Mouse (Mus musculus) embryonic facial prominence, embryonic 13.5 days (tissue): Measurements from ENCODE around the gene Rab4b. TPM values are rescaled to one million over a fixed set of nuclear protein-coding genes. Genes with fewer than 3 reads are reported as not detected.

Source experiments
- ATAC-seq: fragments of 200-750 bp; cut with Nextera tagmentation; 2 replicates; pipeline ENCODE4 v1.8.0; 2017; ENCODE audit warnings: low read depth; ENCODE audit not compliant: insufficient number of reproducible peaks, insufficient read depth, low FRiP score, low TSS enrichment
- H3K27ac ChIP-seq: fragments of 300-500 bp; sonication (generic); 2 replicates; pipeline ENCODE4 v1.5.1; 2015; ENCODE audit warnings: moderate library complexity, mild to moderate bottlenecking, inconsistent platforms
- H3K27me3 ChIP-seq: fragments of 300-500 bp; sonication (generic); 2 replicates; pipeline ENCODE4 v1.6.1; 2015; ENCODE audit warnings: mild to moderate bottlenecking, inconsistent platforms
- H3K36me3 ChIP-seq: fragments of 300-500 bp; sonication (generic); 2 replicates; pipeline ENCODE4 v1.6.1; 2015; ENCODE audit warnings: mild to moderate bottlenecking, inconsistent platforms
- H3K4me1 ChIP-seq: fragments of 300-500 bp; sonication (generic); 2 replicates; pipeline ENCODE4 v1.6.1; 2015; ENCODE audit warnings: inconsistent platforms
- H3K4me2 ChIP-seq: fragments of 300-500 bp; sonication (generic); 2 replicates; pipeline ENCODE4 v1.6.1; 2015; ENCODE audit warnings: moderate library complexity, mild to moderate bottlenecking, inconsistent platforms
- H3K4me3 ChIP-seq: fragments of 300-500 bp; sonication (generic); 2 replicates; pipeline ENCODE4 v1.5.1; 2015; ENCODE audit warnings: mild to moderate bottlenecking, inconsistent platforms
- H3K9ac ChIP-seq: fragments of 300-500 bp; sonication (generic); 2 replicates; pipeline ENCODE4 v1.6.1; 2015; ENCODE audit warnings: mild to moderate bottlenecking, inconsistent platforms
- H3K9me3 ChIP-seq: fragments of 300-500 bp; sonication (generic); 2 replicates; pipeline ENCODE4 v1.6.1; 2016; ENCODE audit warnings: inconsistent platforms
- WGBS: fragments of 180-500 bp; shearing (Covaris S2); methylation state at CpG from one replicate; pipeline ENCODE4 v1.1.7; 2015; ENCODE audit warnings: mixed read lengths; 5-methylcytosine and 5-hydroxymethylcytosine counted together
- polyA plus RNA-seq: library from polyadenylated mRNA; unstranded; fragments of >200 nt; fragmentation: Nextera tagmentation; extraction: Ambion mirVana; gene quantifications from 2 replicates; pipeline ENCODE4 v1.2.1, GENCODE M21; 2015

The Rab4b gene
- polyA plus RNA-seq, 1 experiment from 2014 or later: 74.2 TPM

DNA sequence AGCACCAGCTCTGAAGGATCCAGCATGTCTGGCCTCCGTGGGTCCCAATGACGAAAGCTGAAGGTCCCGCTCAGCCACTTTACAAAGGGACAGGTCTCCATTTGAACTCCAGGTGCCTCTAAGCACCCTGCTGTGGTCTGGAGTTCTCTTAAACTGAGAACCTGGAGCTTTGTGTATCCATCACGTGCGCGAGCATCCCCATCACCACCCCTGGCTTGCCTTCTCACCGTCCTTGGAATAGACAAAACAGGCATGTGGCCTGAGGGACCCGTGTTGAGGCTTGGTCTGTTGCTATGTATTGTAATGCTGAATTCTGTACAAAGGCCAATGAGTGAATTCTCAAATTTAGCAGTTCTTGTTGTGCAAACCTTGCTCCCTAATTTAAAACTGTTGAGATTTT is 20.1 kb upstream of the Rab4b start:
- no peak overlapping the region for H3K9ac ChIP-seq
- H3K4me1 ChIP-seq: peaks cover 11% of the 10 kb centered on the region
- no peak for ATAC-seq
- no peaks in the 10 kb centered on the region for H3K9me3 ChIP-seq
- no peaks in the 10 kb centered on the region for H3K27me3 ChIP-seq
- H3K4me2 ChIP-seq: no peak overlapping the region
- H3K27ac ChIP-seq: no peak overlapping the region
- H3K36me3 ChIP-seq: peaks cover 47% of the 10 kb centered on the region
- WGBS: 93% methylated on average over 8 of the region's 8 CpGs
- no peak overlapping the region for H3K4me3 ChIP-seq

DNA sequence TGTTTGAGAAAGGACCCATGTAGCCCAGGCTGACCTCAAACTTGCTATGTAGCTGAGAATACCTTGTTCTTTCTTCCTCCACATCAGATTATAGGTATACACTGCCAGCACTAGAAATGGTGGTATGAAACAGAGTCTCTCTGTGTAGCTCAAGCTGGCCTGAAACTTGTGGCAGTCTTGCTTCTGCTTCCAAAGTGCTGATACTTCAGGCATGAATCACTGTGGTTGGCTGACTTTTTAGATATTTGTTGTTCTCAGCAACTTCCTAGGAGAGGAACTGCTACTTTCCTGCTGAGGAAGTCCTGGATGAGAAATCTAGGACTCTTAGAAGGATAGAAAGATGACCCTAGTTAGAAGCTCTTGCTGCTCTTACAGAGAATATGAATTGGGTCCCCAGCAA is 19.7 kb upstream of the Rab4b start:
- Histone ChIP-seq H3K4me3 (no peak overlapping the region), H3K9me3 (no peaks in the 10 kb centered on the region), H3K36me3 (peaks cover 47% of the 10 kb centered on the region), H3K27me3 (no peaks in the 10 kb centered on the region), H3K4me2 (no peak overlapping the region), H3K9ac (no peak overlapping the region), H3K27ac (no peak overlapping the region), H3K4me1 (peaks cover 15% of the 10 kb centered on the region)
- ATAC-seq: no peak

GRCm38 (mm10) chr7:27197634-27198033 is 18.9 kb upstream of the Rab4b start:
- no peak overlapping the region for H3K4me2 ChIP-seq
- no peaks in the 10 kb centered on the region for H3K27me3 ChIP-seq
- 90% methylated on average over 8 of the region's 8 CpGs for WGBS
- H3K4me1 ChIP-seq: peaks cover 17% of the 10 kb centered on the region
- no peak overlapping the region for H3K27ac ChIP-seq
- no peaks in the 10 kb centered on the region for H3K9me3 ChIP-seq
- peaks cover 47% of the 10 kb centered on the region for H3K36me3 ChIP-seq
- ATAC-seq: no peak
- H3K9ac ChIP-seq: no peak overlapping the region
- no peak overlapping the region for H3K4me3 ChIP-seq

- no peak overlapping the region for H3K4me3 ChIP-seq
- peaks cover 17% of the 10 kb centered on the region for H3K4me1 ChIP-seq
- ATAC-seq: no peak
- H3K27me3 ChIP-seq: no peaks in the 10 kb centered on the region
- WGBS: 86% methylated on average over 2 of the region's 3 CpGs
- H3K9me3 ChIP-seq: no peaks in the 10 kb centered on the region
- no peak overlapping the region for H3K9ac ChIP-seq
- H3K4me2 ChIP-seq: peak overlapping the region; percentile 95; the same call in 1 of the 2 replicates
- H3K27ac ChIP-seq: no peak overlapping the region
- peaks cover 48% of the 10 kb centered on the region for H3K36me3 ChIP-seq
Observed at GRCm38 (mm10) chr7:27197136-27197535, 18.4 kb upstream of the Rab4b start.

- H3K4me3 ChIP-seq: peak within 1 kb of the TSS; percentile 83
- H3K4me1 ChIP-seq: peaks cover 17% of the 10 kb centered on the region
- H3K4me2 ChIP-seq: peak within 1 kb of the TSS; percentile 95
- H3K36me3 ChIP-seq: peaks cover 51% of the 10 kb centered on the region
- H3K27ac ChIP-seq: peak within 1 kb of the TSS; percentile 99
- WGBS: 1% methylated on average over 64 of the region's 64 CpGs
- H3K9ac ChIP-seq: peak within 1 kb of the TSS; percentile 95
- peak; percentile 98 for ATAC-seq
- no peaks in the 10 kb centered on the region for H3K9me3 ChIP-seq
- H3K27me3 ChIP-seq: no peaks in the 10 kb centered on the region
Observed at GRCm38 (mm10) chr7:27195681-27196611, 17.2 kb upstream of the Rab4b start, which contains the start of the genes BC024978 and Snrpa. TSS of gene BC024978 (plus strand) at chr7:27195781. TSS of gene Snrpa (minus strand) at chr7:27196271.

GRCm38 (mm10) chr7:27193731-27194130 is 15.0 kb upstream of the Rab4b start:
- WGBS: 83% methylated on average over 4 of the region's 4 CpGs
- no peaks in the 10 kb centered on the region for H3K27me3 ChIP-seq
- ATAC-seq: no peak
- H3K9me3 ChIP-seq: no peaks in the 10 kb centered on the region
- no peak overlapping the region for H3K4me3 ChIP-seq
- peaks cover 17% of the 10 kb centered on the region for H3K4me1 ChIP-seq
- no peak overlapping the region for H3K27ac ChIP-seq
- H3K36me3 ChIP-seq: peaks cover 68% of the 10 kb centered on the region
- peak overlapping the region; percentile 2; the same call in 1 of the 2 replicates for H3K9ac ChIP-seq
- peak overlapping the region; percentile 95; the same call in 1 of the 2 replicates for H3K4me2 ChIP-seq

- peaks cover 17% of the 10 kb centered on the region for H3K4me1 ChIP-seq
- ATAC-seq: no peak
- WGBS: 89% methylated on average over 5 of the region's 5 CpGs
- no peaks in the 10 kb centered on the region for H3K9me3 ChIP-seq
- H3K27me3 ChIP-seq: no peaks in the 10 kb centered on the region
- H3K4me3 ChIP-seq: no peak overlapping the region
- H3K4me2 ChIP-seq: no peak overlapping the region
- H3K9ac ChIP-seq: no peak overlapping the region
- no peak overlapping the region for H3K27ac ChIP-seq
- H3K36me3 ChIP-seq: peaks cover 69% of the 10 kb centered on the region
Observed at GRCm38 (mm10) chr7:27192434-27192833, 13.7 kb upstream of the Rab4b start.

DNA sequence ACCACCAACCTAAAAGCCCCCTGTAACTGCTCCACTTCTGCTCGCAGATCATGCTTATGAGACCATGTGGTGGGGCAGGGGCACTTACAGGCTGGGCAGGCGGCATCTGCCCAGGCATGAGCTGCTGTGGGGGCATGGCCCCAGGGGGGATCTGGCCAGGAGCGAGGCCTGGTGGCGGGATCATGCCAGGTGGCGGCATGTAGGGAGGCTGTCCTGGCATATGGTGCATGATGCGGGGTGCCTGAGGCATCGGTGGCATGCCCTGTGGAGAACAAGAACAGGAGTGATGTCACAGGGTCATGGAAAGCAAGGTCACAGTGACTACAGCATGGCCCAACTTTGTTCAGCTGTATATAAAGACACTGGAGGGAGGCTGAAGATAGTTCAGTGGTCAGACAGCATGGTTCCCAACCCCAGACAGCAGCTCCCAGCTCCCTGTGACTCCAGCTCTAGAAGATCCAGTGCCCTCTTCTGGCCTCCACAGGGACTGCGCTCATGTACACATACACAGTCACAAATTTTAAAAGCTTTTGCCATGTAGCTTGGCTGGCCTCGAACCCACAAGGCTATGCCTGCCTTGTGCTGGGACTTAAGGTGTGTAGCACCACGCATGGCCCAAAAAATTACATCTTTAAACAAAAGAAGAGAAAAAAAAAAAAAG is 10.7 kb upstream of the Rab4b start:
- no peak for ATAC-seq
- no peak overlapping the region for H3K4me3 ChIP-seq
- no peaks in the 10 kb centered on the region for H3K27me3 ChIP-seq
- no peak overlapping the region for H3K4me2 ChIP-seq
- WGBS: 95% methylated on average over 10 of the region's 10 CpGs
- no peak overlapping the region for H3K27ac ChIP-seq
- H3K9ac ChIP-seq: no peak overlapping the region
- H3K36me3 ChIP-seq: peaks cover 97% of the 10 kb centered on the region
- no peaks in the 10 kb centered on the region for H3K9me3 ChIP-seq
- H3K4me1 ChIP-seq: peaks cover 10% of the 10 kb centered on the region

- Histone ChIP-seq H3K4me3 (no peak overlapping the region), H3K36me3 (peaks cover 78% of the 10 kb centered on the region), H3K27ac (no peak overlapping the region), H3K27me3 (no peaks in the 10 kb centered on the region), H3K9ac (no peak overlapping the region), H3K9me3 (no peaks in the 10 kb centered on the region), H3K4me1 (no peaks in the 10 kb centered on the region), H3K4me2 (no peak overlapping the region)
- no peak for ATAC-seq
- WGBS: 94% methylated on average over 5 of the region's 5 CpGs
Observed at GRCm38 (mm10) chr7:27185986-27186385, 7.3 kb upstream of the Rab4b start.

- Histone ChIP-seq H3K4me1 (no peaks in the 10 kb centered on the region; the same call in 1 of the 2 replicates), H3K36me3 (peaks cover 68% of the 10 kb centered on the region), H3K4me3 (no peak overlapping the region), H3K27ac (no peak overlapping the region), H3K9ac (no peak overlapping the region), H3K27me3 (no peaks in the 10 kb centered on the region), H3K9me3 (no peaks in the 10 kb centered on the region), H3K4me2 (no peak overlapping the region)
- WGBS: 70% methylated on average over 3 of the region's 3 CpGs
- ATAC-seq: no peak
Observed at GRCm38 (mm10) chr7:27184964-27185363, 6.3 kb upstream of the Rab4b start.

GRCm38 (mm10) chr7:27182498-27182897 is 3.8 kb upstream of the Rab4b start:
- H3K4me2 ChIP-seq: no peak overlapping the region
- no peak for ATAC-seq
- no peak overlapping the region for H3K9ac ChIP-seq
- H3K4me3 ChIP-seq: no peak overlapping the region
- H3K4me1 ChIP-seq: peaks cover 7% of the 10 kb centered on the region; the same call in 1 of the 2 replicates
- WGBS: 75% methylated on average over 1 of the region's 1 CpGs
- no peaks in the 10 kb centered on the region for H3K9me3 ChIP-seq
- no peaks in the 10 kb centered on the region for H3K27me3 ChIP-seq
- H3K27ac ChIP-seq: no peak overlapping the region
- peaks cover 44% of the 10 kb centered on the region for H3K36me3 ChIP-seq
